Mouse (Mus musculus): ENCODE measurements around the gene Itgb3bp. TPM values are rescaled to one million over a fixed set of nuclear protein-coding genes. Genes with fewer than 3 reads are reported as not detected.
A peak's percentile ranks its signal among the peaks of the same experiment; 100 is the strongest.

Gene Itgb3bp
- polyA plus RNA-seq, 1 experiment from 2014 or later = 37.0 TPM

DNA sequence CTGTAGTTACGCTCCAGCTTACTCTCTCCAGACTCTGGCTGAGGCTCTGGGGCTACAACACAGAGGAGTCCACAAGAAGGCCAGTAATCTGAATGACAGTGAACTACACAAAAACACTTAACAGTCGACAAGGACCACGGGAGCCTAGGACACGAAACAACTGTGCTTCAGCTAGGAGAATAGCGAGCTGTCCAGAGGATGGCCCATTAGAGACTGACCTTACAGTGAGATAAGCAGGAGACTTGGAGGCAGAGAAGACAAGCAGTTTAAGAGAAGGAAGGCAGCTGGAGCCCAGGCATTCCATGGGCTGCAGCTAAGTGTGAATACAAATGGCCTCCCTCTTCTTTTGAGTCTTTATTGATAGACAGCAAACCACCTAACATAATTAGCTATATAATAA is 159.1 kb downstream of the Itgb3bp start:
- Histone ChIP-seq H3K27me3 (ENCODE audit: insufficient read depth, poor library complexity, severe bottlenecking) (no peaks in the 10 kb centered on the region), H3K36me3 (0 out of 2 replicates have a peak, but pooled peaks cover 2% of the 10 kb centered on the region), H3K4me1 (no peaks in the 10 kb centered on the region), H3K4me3 (no peak overlapping the region), H3K27ac (no peak overlapping the region), H3K9me3 (no peaks in the 10 kb centered on the region)
- DNase-seq (ENCODE audit: low spot score) = no peak
- 67% methylated on average over 5 of the region's 5 CpGs for WGBS

GRCm38 (mm10) chr4:99766753-99767152 is 162.9 kb downstream of the Itgb3bp start:
- Histone ChIP-seq H3K36me3 (0 out of 2 replicates have a peak, but pooled peaks cover 2% of the 10 kb centered on the region), H3K9me3 (no peaks in the 10 kb centered on the region), H3K4me3 (no peak overlapping the region), H3K27ac (no peak overlapping the region), H3K27me3 (ENCODE audit: insufficient read depth, poor library complexity, severe bottlenecking) (no peaks in the 10 kb centered on the region), H3K4me1 (no peaks in the 10 kb centered on the region)
- 48% methylated on average over 1 of the region's 1 CpGs for WGBS
- DNase-seq (ENCODE audit: low spot score) = no peak

- H3K27me3 ChIP-seq (ENCODE audit: insufficient read depth, poor library complexity, severe bottlenecking) = no peaks in the 10 kb centered on the region
- H3K4me3 ChIP-seq = no peak overlapping the region
- H3K9me3 ChIP-seq = no peaks in the 10 kb centered on the region
- 0 out of 2 replicates have a peak, but pooled peaks cover 2% of the 10 kb centered on the region for H3K36me3 ChIP-seq
- 78% methylated on average over 5 of the region's 5 CpGs for WGBS
- no peak for DNase-seq (ENCODE audit: low spot score)
- H3K4me1 ChIP-seq = no peaks in the 10 kb centered on the region
- H3K27ac ChIP-seq = no peak overlapping the region
Measured at GRCm38 (mm10) chr4:99766303-99766702, 163.3 kb downstream of the Itgb3bp start.

DNA sequence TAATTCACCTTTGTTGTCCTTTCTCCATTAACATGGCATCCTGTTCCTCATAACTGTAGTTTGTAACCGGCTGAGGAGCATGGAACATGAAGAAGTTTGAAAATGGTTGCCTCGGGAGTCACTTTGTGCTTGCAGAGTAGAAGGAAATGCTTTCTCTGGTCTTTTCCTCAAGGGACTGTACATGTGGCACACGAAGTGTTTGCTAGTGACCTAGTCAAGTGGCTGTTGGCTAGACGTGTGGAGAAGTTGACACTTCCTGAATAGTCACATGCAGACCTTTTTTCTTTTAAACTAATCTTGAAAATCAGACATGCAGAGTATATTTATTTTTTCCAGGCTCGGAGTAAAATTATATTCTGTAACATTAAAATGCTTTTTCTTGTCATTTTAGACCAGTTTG is 177.2 kb downstream of the Itgb3bp start:
- Histone ChIP-seq H3K4me3 (no peak overlapping the region), H3K36me3 (peaks cover 9% of the 10 kb centered on the region), H3K9me3 (no peaks in the 10 kb centered on the region), H3K27me3 (ENCODE audit: insufficient read depth, poor library complexity, severe bottlenecking) (no peaks in the 10 kb centered on the region), H3K4me1 (no peaks in the 10 kb centered on the region), H3K27ac (no peak overlapping the region)
- WGBS = 86% methylated on average over 5 of the region's 5 CpGs
- DNase-seq (ENCODE audit: low spot score) = no peak

- WGBS = 64% methylated on average over 7 of the region's 7 CpGs
- Histone ChIP-seq H3K4me3 (no peak overlapping the region), H3K27me3 (ENCODE audit: insufficient read depth, poor library complexity, severe bottlenecking) (no peaks in the 10 kb centered on the region), H3K4me1 (no peaks in the 10 kb centered on the region), H3K27ac (no peak overlapping the region), H3K36me3 (no peaks in the 10 kb centered on the region), H3K9me3 (no peaks in the 10 kb centered on the region)
- no peak for DNase-seq (ENCODE audit: low spot score)
Measured at GRCm38 (mm10) chr4:99739836-99740235, 189.8 kb downstream of the Itgb3bp start.

DNA sequence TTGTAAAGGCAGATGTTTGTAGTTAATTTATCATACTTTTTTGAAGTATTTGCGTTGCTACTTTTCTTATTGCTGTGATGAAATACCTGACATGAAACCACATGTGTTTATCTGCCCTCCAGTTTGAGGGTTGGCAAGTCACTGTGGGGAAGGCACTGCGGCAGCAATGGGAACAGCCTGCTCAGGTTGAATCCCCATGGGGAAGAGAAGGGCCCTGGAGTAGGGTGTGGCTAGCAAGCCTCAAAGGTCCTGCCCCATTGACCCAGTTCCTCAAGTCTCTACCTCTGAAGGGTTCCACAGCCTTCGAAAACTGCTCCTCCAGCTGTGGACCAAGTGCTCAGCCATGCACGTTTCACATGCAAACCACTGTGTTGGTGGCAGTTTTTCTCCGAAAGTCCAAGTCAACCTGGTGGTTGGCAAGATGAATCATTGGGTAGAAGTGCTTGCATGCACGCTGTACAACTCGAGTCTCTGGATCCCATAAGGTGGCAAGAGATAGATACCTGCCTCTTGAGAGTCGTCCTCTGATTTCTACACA is 203.6 kb downstream of the Itgb3bp start:
- WGBS = 92% methylated on average over 8 of the region's 8 CpGs
- Histone ChIP-seq H3K4me1 (no peaks in the 10 kb centered on the region), H3K27me3 (ENCODE audit: insufficient read depth, poor library complexity, severe bottlenecking) (no peaks in the 10 kb centered on the region), H3K9me3 (no peaks in the 10 kb centered on the region; the same call in 1 of the 2 replicates), H3K4me3 (no peak overlapping the region), H3K27ac (no peak overlapping the region), H3K36me3 (peaks cover 47% of the 10 kb centered on the region)
- DNase-seq (ENCODE audit: low spot score) = no peak

DNA sequence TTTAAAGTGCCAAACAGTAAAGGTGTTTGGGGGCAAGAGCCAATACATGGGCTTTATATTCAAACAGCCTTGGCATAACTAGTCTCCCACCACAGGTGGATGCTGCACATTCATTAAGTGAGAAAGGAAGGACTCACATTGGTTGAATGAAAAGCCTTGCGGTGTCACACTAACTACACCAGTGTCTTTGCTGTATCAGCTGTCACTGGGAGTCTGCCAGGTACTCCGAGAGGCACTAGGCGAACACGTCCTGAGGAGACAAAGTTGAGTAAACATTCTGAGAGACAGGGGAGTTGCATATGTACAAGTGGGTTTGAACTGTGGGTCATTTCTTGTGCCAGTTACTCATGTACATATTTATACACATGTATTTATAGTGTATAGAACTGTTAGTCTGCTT is 205.3 kb downstream of the Itgb3bp start:
- Histone ChIP-seq H3K27me3 (ENCODE audit: insufficient read depth, poor library complexity, severe bottlenecking) (no peaks in the 10 kb centered on the region), H3K27ac (no peak overlapping the region), H3K9me3 (no peaks in the 10 kb centered on the region), H3K36me3 (peaks cover 35% of the 10 kb centered on the region), H3K4me1 (no peaks in the 10 kb centered on the region), H3K4me3 (no peak overlapping the region)
- DNase-seq (ENCODE audit: low spot score) = no peak
- WGBS = 89% methylated on average over 4 of the region's 4 CpGs

- Histone ChIP-seq H3K4me1 (peaks cover 11% of the 10 kb centered on the region; the same call in 1 of the 2 replicates), H3K9me3 (no peaks in the 10 kb centered on the region), H3K27ac (no peak overlapping the region), H3K36me3 (peaks cover 8% of the 10 kb centered on the region), H3K4me3 (no peak overlapping the region), H3K27me3 (ENCODE audit: insufficient read depth, poor library complexity, severe bottlenecking) (no peaks in the 10 kb centered on the region)
- 67% methylated on average over 4 of the region's 4 CpGs for WGBS
- no peak for DNase-seq (ENCODE audit: low spot score)
Measured at GRCm38 (mm10) chr4:99717905-99718304, 211.7 kb downstream of the Itgb3bp start.

GRCm38 (mm10) chr4:99715783-99716416 is 213.7 kb downstream of the Itgb3bp start:
- Histone ChIP-seq H3K27me3 (ENCODE audit: insufficient read depth, poor library complexity, severe bottlenecking) (no peaks in the 10 kb centered on the region), H3K4me1 (peaks cover 11% of the 10 kb centered on the region; the same call in 1 of the 2 replicates), H3K9me3 (no peaks in the 10 kb centered on the region), H3K27ac (peak overlapping the region; percentile 96), H3K4me3 (peak overlapping the region; percentile 79), H3K36me3 (peaks cover 8% of the 10 kb centered on the region)
- 25% methylated on average over 25 of the region's 25 CpGs for WGBS
- DNase-seq (ENCODE audit: low spot score) = no peak

Other genes with a start within 250 kb of the Itgb3bp start
- gene Alg6, start 214.1 kb downstream of the Itgb3bp start, polyA plus RNA-seq (2016; fragmentation: Nextera tagmentation; extraction: Ambion mirVana) = 13.2 and 16.2 TPM in 2 replicates
- 10.2 and 17.8 TPM in 2 replicates for gene Efcab7, start 100.6 kb downstream of the Itgb3bp start, polyA plus RNA-seq (2016; fragmentation: Nextera tagmentation; extraction: Ambion mirVana)
- 259 and 327 TPM in 2 replicates for gene Pgm1, start 399 bp downstream of the Itgb3bp start, polyA plus RNA-seq (2016; fragmentation: Nextera tagmentation; extraction: Ambion mirVana)
- gene Ror1, start 166.0 kb upstream of the Itgb3bp start, polyA plus RNA-seq (2016; fragmentation: Nextera tagmentation; extraction: Ambion mirVana) = 8.2 and 9.3 TPM in 2 replicates